Mouse (Mus musculus): ENCODE data around the gene Ctcf. TPM values are rescaled to one million over a fixed set of nuclear protein-coding genes. Genes with fewer than 3 reads are reported as not detected.

The Ctcf gene
- polyA plus RNA-seq, 1 experiment: 12.2 TPM

- no peak for DNase-seq (ENCODE audit: low read depth)
These were observed 12.6 kb downstream of the Ctcf start for GRCm38 (mm10) chr8:105648929-105649328.

GRCm38 (mm10) chr8:105657641-105658040 is 21.3 kb downstream of the Ctcf start:
- DNase-seq (ENCODE audit: low read depth): no peak

DNA sequence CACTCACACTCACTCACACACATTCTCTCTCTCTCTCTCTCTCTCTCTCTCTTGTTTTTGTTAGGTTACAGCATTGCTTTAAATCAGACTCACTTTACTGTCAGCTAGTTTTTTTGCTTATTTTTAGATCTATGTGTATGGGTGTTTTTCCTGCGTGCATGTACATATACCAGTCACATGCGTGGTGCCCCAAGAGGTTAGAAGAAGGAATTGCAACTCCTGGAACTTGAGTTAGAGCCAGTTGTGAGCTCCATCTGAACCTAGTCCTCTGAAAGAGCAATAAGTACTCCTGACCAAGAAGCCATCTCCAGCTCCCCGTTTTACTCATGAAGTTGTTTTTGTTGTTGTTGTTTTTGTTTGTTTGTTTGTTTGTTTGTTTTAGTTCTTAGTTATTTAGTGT is 24.8 kb downstream of the Ctcf start:
- no peak for DNase-seq (ENCODE audit: low read depth)

- no peak for DNase-seq (ENCODE audit: low read depth)
These were observed 41.5 kb downstream of the Ctcf start for GRCm38 (mm10) chr8:105677891-105678290.

- DNase-seq (ENCODE audit: low read depth): no peak
These were observed 49.0 kb downstream of the Ctcf start for GRCm38 (mm10) chr8:105685325-105685724.

DNA sequence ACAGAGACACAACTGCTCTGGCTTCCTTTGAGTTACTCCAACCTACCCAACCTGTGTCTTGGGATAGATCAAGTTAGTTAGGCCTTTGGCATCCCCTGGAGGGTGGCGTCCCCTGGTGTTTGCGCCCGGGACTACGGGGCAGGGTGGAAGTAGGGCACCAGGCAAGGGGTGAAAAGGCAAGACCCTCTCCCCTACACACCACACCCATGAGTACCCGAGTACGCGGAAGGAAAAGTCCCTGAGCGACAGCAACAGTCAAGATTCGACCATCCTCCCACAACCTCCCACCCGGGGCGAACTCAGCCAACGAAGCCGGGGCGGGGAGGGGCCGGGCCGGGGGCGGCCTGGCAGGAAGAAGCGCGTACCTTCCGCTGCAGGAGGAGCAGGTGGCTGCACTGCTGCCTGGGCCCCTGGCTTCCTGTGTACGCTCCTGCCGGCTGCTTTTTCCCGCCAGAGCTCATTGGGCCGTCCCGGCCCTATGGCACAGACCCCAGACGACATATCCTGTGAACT is 49.5 kb downstream of the Ctcf start, which contains the start of gene Carmil2:
Carmil2 (plus strand) TSS at position 479 of the 513 bp plus-strand sequence.
- no peak for DNase-seq (ENCODE audit: low read depth)

- no peak for DNase-seq (ENCODE audit: low read depth)
These were observed 50.2 kb downstream of the Ctcf start for GRCm38 (mm10) chr8:105686551-105686950.

- DNase-seq (ENCODE audit: low read depth): no peak
These were observed 51.1 kb downstream of the Ctcf start for GRCm38 (mm10) chr8:105687512-105687911.

DNA sequence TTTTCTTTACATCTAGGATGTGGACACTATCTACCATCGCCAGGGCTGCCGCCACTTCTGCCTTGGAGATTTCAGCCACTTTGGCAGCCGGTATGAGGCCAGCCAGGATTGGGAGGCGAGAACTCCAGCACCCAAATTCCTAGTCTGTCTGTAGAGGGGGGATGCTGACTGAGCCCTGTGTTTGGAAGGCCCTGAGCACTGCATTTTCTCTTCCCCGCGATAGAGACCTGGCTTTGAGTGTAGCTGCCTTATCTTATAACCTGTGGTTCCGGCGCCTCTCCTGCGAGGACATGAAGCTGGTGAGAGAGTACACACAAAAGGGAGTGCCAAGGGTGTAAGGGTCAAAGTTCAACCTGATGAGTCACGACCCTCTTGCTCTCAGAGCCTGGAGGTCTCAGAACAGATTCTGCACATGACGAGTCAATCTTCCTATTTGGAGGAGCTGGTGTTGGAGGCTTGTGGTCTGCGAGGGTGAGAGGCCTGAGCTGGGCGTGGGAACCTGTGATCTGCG is 51.9 kb downstream of the Ctcf start:
- DNase-seq (ENCODE audit: low read depth): no peak

GRCm38 (mm10) chr8:105689256-105689982 is 53.1 kb downstream of the Ctcf start:
- DNase-seq (ENCODE audit: low read depth): no peak

DNA sequence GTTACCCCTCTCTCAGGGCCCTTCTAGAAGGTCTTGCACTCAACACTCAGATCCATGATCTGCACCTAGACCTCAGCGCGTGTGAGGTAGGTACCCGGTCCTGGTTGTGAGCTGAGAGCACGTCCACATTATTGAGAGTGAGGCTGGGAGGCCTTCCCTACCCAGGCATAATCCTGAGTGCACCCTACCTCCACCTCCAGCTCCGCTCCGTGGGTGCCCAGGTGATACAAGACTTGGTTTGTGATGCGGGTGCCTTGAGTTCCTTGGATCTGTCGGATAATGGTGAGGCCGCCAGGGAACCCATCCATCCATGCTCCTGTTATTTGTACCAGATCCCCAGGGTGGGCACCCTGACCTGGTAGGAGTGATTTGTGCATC is 53.6 kb downstream of the Ctcf start:
- DNase-seq (ENCODE audit: low read depth): no peak

DNA sequence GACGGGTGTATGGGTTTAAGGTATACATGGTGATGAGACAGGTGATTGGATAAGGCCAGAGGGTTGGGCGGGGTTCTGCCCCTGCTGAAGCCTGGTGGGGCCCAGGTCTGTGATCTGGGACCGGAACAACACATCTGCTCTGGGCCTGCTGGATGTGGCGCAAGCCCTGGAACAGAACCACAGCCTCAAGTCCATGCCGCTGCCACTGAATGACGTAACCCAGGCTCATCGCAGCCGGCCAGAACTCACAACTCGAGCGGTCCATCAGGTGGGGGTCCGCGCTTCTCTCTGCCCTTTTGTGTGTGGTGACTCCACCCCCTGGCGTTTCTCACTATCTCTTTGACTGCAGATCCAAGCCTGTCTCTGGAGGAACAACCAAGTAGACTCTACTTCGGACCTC is 54.6 kb downstream of the Ctcf start:
- DNase-seq (ENCODE audit: low read depth): no peak

DNA sequence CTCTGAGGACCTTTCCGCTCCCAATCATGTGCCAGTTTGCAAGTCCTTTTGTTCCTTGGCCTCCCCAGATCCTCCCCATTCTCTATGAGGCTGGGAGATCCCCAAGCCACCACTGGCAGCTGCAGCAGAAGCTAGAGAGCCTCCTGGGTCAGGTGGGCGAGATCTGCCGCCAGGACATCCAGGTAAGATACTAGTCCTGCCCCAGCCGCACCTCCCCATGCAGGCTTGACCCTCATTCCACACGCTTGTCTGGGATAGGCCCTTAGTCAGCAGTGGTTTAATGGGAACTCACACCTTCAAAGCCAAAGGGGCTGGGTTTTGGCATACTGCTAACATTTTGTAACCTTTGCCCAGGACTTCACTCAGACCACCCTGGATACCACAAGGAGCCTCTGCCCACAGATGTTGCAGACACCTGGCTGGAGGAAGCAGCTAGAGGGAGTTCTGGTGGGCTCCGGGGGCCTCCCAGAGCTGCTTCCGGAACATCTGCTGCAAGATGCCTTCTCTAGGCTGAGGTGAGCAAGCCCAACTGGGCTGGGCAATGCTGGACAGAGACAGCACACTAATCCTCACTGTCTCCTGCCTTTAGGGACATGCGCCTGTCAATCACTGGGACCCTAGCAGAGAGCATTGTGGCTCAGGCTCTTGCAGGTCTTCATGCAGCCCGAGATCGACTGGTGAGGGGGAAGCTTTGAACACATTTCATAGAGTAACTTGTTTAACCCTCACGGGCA is 56.2 kb downstream of the Ctcf start:
- DNase-seq (ENCODE audit: low read depth): no peak

- DNase-seq (ENCODE audit: low read depth): no peak
These were observed 57.3 kb downstream of the Ctcf start for GRCm38 (mm10) chr8:105693648-105694047.

DNA sequence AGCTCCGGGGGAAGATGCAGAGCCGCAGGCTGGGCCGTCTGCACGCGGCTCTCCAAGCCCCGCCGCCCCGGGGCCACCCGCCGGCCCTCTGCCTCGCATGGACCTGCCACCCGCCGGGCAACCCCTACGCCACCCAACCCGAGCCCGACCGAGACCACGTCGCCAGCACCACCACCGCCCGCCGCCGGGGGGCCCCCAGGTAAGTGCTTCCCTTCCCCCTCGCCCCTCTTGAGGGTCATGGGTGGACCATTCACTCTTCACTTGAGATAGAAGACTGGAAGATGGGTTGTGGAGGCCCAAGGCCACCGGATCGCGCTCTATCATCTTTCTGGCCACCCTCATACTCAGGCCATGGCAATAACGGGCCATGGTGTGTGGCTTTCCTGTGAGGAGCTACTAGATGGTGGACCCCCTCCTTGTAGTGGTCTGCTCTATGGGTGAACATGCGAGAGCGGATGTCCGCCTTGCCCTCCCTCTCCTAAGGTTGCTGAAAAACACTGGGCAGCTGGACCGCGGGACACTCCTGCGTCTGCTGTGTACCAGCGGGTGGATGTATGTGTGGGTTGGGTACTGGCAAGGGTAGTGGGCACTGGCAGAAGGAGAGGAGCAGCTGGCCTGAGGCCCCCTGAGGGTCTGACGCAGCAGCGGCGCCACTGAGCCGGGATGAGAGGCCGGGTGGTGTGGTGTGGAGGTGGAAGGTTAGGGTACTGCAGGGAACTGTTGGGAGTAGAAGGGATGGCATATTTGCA is 57.9 kb downstream of the Ctcf start:
- DNase-seq (ENCODE audit: low read depth): no peak

- no peak for DNase-seq (ENCODE audit: low read depth)
These were observed 58.9 kb downstream of the Ctcf start for GRCm38 (mm10) chr8:105695080-105695780.

DNA sequence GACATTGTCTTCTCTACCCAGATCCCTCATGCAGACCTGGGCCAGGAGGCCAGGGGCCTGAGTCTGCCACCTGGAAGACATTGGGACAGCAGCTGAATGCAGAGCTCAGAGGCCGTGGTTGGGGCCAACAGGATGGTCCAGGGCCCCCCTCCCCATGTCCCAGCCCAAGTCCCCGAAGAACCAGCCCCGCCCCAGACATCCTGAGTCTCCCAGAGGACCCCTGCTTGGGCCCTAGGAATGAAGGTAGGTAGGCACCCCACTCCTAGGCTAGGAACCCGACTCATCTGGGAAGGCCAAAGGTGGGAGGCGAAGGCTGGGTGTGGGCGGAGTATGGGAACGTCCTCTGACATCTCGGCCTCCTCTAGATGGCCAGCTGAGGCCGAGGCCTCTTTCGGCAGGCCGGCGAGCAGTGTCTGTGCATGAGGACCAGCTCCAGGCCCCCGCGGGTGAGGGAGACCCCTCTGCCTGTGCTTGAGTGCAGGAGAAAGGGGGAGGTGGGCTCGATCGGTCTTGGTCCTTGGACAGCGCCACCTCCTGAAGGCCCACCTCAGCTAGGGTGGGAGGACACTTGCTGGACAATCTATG is 60.9 kb downstream of the Ctcf start:
- no peak for DNase-seq (ENCODE audit: low read depth)

GRCm38 (mm10) chr8:105698734-105699133 is 62.4 kb downstream of the Ctcf start:
- no peak for DNase-seq (ENCODE audit: low read depth)

- no peak for DNase-seq (ENCODE audit: low read depth)
These were observed 63.3 kb downstream of the Ctcf start for GRCm38 (mm10) chr8:105699488-105700215.

DNA sequence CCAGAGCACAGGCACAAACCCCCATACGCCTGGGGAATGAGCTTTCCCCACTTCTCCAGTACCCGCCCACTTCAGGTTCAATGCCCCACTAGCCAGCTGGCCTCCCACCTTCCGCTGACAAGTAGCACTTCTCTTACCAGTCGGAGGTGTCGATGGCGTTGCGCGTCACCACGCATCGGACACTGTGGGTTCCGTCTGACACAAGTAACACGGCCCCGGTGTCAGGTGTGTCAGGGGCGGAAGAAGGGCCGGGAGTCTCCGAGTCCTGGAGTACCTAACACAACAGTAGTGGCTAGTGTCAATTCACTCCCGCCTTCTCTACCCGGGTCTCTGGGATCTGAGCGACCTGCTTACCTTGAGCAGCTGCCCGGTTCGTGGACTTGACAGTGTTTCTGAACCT is 64.2 kb downstream of the Ctcf start:
- DNase-seq (ENCODE audit: low read depth): peak; percentile 22
